Mouse (Mus musculus) layer of hippocampus, postnatal 14 days (tissue): ENCODE measurements around the gene Uckl1. TPM values are rescaled to one million over a fixed set of nuclear protein-coding genes. Genes with fewer than 3 reads are reported as not detected.
A peak's percentile ranks its signal among the peaks of the same experiment; 100 is the strongest.

Experiments
- DNase-seq, 2 experiments: peaks; one replicate each; pipeline ENCODE4 v3.0.0; 2021 to 2022; ENCODE audit warnings: low spot score in 2 of 2, mixed read lengths in 1 of 2
- total RNA-seq, 2 experiments: library from RNA; stranded (reverse); gene quantifications; 2 replicates each; pipeline ENCODE4 v1.2.3; 2021

The Uckl1 gene
- total RNA-seq, 2 experiments from 2014 or later, result 52.0 to 53.1 TPM

GRCm38 (mm10) chr2:181591528-181592085, 6.9 kb upstream of the Uckl1 start, which contains the start of gene Prpf6:
Gene Prpf6, plus strand, starts transcription at chr2:181591868.
- peak in 1 of 2 experiments; percentile 4 for DNase-seq

GRCm38 (mm10) chr2:181590471-181590870, 5.8 kb upstream of the Uckl1 start:
- DNase-seq, result no peak

- DNase-seq, result peak in 1 of 2 experiments; percentile 1
Measured at GRCm38 (mm10) chr2:181589732-181590105, 5.0 kb upstream of the Uckl1 start.

GRCm38 (mm10) chr2:181589011-181589731, 4.5 kb upstream of the Uckl1 start:
- no peak for DNase-seq

GRCm38 (mm10) chr2:181588229-181588780, 3.6 kb upstream of the Uckl1 start:
- DNase-seq, result peak in 1 of 2 experiments; percentile 2

GRCm38 (mm10) chr2:181587796-181588195, 3.1 kb upstream of the Uckl1 start:
- peak in 1 of 2 experiments; percentile 2 for DNase-seq

GRCm38 (mm10) chr2:181586124-181586523, 1.4 kb upstream of the Uckl1 start:
- DNase-seq, result no peak

- DNase-seq, result no peak
Measured at GRCm38 (mm10) chr2:181585506-181585905, 814 bp upstream of the Uckl1 start.

- no peak for DNase-seq
Measured at GRCm38 (mm10) chr2:181583460-181584257, 1.0 kb downstream of the Uckl1 start.

GRCm38 (mm10) chr2:181582939-181583338, 1.8 kb downstream of the Uckl1 start:
- DNase-seq, result no peak

- peak in 1 of 2 experiments; percentile 11 for DNase-seq
Measured at GRCm38 (mm10) chr2:181582358-181582757, 2.3 kb downstream of the Uckl1 start.

GRCm38 (mm10) chr2:181581402-181582120, 3.1 kb downstream of the Uckl1 start:
- peak; percentile 83 to 88 for DNase-seq

GRCm38 (mm10) chr2:181581016-181581401, 3.7 kb downstream of the Uckl1 start:
- DNase-seq, result peak; percentile 69 to 79

GRCm38 (mm10) chr2:181580131-181580772, 4.4 kb downstream of the Uckl1 start:
- no peak for DNase-seq

- DNase-seq, result no peak
Measured at GRCm38 (mm10) chr2:181579681-181580080, 5.0 kb downstream of the Uckl1 start.

GRCm38 (mm10) chr2:181578790-181579618, 5.7 kb downstream of the Uckl1 start:
- DNase-seq, result no peak

- no peak for DNase-seq
Measured at GRCm38 (mm10) chr2:181577981-181578581, 6.6 kb downstream of the Uckl1 start.

- no peak for DNase-seq
Measured at GRCm38 (mm10) chr2:181577126-181577525, 7.6 kb downstream of the Uckl1 start.

- DNase-seq, result no peak
Measured at GRCm38 (mm10) chr2:181576613-181577012, 8.1 kb downstream of the Uckl1 start.
